Mouse (Mus musculus): ENCODE data around the gene Gys1.
A peak's percentile ranks its signal among the peaks of the same experiment; 100 is the strongest.

GRCm38 (mm10) chr7:45403532-45404261 is 30.9 kb upstream of the Gys1 start:
- TF ChIP-seq CTCF (IDR thresholded peaks at IDR 0.05; ENCODE audit: borderline replicate concordance, insufficient read depth, low read depth, low read length), result peak; percentile 33; the same call in 1 of the 2 replicates
- TF ChIP-seq POLR2A (IDR thresholded peaks at IDR 0.05; ENCODE audit: borderline replicate concordance, insufficient read depth, low read length), result no peak
